Mouse (Mus musculus) 3T3-L1 (cell line): ENCODE results near the gene 1700037C18Rik.
"Not testable (repeated sequence)": the region's sequence is repeated elsewhere in the genome, so short reads cannot be mapped to it uniquely, and the experiment has no call there.

Experiments
- DNase-seq: peaks from one replicate; pipeline ENCODE4 v3.0.0-alpha.2; 2015; ENCODE audit warnings: low read depth, low spot score

Gene 1700037C18Rik

DNA sequence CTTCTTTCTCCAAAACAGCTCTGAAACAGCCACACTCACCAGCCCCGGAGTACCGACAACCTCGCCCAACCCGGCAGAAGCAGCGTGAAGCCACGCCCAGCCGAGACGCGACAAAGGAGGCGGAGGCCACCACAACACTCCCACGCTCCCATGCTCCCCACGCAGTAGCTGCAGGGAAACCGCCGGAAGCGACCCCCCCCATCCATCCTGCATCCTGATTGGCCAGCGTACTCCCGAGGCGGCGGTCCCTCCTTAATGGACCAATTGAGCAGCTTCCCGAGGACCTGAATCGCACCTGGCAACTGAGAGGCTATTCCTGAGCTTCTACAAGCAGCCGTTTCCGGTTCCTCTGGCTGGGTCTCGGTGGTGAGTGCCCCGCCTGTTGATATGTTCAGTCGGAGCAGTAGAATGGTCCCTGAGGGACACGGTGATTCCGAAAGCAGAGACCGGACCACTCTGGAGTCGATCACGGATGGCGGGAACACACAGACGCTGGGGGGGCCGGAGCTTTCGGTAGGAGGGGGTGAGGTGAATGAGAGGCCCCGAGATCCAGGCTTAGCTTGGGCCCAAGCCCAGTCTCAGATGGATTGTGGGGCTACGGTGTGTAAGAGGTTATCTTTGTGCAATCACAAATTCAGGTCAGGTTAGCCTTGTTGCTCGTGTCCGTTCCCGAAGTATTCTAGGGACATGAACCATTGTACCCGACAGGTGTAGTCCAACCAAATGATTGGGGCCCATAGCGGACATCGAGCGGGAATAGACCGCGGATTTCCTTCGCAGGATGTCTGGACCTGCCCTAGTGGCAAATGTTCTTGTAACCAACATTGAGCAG lies 36.1 kb downstream of the 1700037C18Rik start, which contains the start of gene Naa60:
Gene Naa60, plus strand, starts transcription at position 160 of the 832 bp plus-strand sequence.
- peak; percentile 65 for DNase-seq

GRCm38 (mm10) chr16:3871815-3872214 lies 36.7 kb downstream of the 1700037C18Rik start:
- no peak for DNase-seq

DNA sequence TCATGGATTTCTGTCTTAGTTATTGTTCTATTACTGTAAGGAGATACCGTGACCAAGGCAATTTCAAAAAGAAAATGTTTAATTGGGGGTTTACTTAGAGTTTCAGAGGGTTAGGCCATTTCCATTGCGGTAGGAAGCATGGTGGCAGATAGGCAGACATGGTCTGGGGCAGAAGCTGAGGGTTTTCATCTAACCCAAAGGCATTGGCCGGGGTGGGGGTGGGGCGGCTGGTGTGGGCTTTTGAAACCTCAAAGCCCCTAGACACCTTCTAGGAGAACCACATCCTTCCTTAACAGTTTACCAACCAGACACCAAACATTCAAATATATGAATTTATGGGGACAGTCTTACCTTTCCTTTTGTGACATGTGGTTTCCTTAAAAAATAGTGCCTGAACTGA lies 49.2 kb downstream of the 1700037C18Rik start:
- no peak for DNase-seq

DNA sequence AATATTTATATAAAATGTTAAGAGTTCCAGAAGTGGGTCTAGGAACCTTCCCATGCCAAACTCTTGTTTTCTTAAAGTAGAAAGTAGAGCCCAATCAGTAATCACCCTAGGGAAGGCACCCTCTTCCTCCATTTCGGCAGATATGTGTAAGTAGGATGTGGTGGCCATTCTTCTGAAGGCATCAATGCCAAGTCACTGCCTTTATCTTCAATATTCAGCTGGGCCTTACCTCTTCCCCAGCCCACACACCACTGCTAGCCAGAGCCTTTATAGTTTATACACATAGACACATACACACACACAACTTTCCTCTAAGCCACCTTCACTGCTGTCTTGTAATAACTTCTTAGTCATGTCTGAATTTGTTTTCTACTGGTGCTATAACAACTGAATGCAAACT lies 52.7 kb downstream of the 1700037C18Rik start:
- DNase-seq = no peak

DNA sequence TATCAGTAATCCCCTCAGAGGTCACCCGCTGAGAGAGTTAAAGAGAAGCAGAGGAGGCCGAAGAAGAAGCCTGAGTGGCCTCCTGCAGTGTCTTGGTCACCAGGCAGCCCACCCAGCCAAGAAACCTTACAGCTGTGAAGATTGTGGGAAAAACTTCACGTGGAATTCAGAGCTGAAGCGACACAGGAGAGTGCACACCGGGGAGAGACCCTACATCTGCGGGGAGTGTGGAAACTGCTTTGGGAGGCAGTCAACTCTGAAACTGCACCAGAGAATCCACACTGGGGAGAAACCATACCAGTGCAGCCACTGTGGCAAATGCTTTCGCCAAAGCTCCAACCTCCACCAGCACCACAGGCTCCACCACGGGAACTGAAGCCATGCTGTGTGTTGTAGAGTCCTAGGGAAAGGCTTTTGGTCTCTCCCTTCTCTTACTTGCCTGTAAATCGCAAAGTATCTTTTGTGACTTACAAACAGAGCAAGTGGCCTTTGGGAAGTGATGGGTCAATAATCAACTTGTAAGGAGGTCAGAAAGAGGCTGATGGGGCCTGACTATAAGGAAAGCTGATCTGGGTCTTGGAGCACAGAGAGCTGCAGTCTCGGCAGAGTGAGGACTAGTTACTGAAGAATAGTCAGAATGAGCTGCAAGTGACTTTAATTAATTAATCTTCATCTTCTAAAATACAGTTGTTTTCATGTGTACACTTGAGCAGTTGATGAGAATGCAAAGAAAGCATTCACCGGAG lies 53.9 kb downstream of the 1700037C18Rik start:
- DNase-seq = no peak

GRCm38 (mm10) chr16:3852586-3852985 lies 55.9 kb downstream of the 1700037C18Rik start:
- DNase-seq = no peak

DNA sequence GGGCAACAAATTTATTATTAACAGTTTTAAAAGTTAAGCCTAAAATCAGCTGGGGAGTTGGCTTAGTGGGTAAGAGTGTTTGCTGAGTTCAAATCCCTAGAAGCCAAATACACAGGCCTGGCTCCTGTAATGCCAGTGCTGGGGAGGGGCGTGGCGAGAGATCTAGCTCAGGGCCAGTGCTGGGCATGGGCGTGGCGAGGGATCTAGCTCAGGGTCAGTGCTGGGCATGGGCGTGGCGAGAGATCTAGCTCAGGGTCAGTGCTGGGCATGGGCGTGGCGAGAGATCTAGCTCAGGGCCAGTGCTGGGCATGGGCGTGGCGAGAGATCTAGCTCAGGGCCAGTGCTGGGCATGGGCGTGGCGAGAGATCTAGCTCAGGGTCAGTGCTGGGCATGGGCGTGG lies 57.2 kb downstream of the 1700037C18Rik start:
- DNase-seq = not testable (repeated sequence)

- no peak for DNase-seq
Measured at GRCm38 (mm10) chr16:3848416-3848815, 60.1 kb downstream of the 1700037C18Rik start.

GRCm38 (mm10) chr16:3847871-3848270 lies 60.6 kb downstream of the 1700037C18Rik start:
- DNase-seq = peak; percentile 35

GRCm38 (mm10) chr16:3846711-3847518 lies 61.6 kb downstream of the 1700037C18Rik start, which contains the start of gene Zfp174:
Gene Zfp174 (plus strand): TSS chr16:3847268.
- peak; percentile 100 for DNase-seq
